Mouse (Mus musculus): ENCODE results near the gene Khsrp. TPM values are rescaled to one million over a fixed set of nuclear protein-coding genes. Genes with fewer than 3 reads are reported as not detected.

Khsrp gene
- polyA plus RNA-seq, 1 experiment, result 45.6 TPM

DNA sequence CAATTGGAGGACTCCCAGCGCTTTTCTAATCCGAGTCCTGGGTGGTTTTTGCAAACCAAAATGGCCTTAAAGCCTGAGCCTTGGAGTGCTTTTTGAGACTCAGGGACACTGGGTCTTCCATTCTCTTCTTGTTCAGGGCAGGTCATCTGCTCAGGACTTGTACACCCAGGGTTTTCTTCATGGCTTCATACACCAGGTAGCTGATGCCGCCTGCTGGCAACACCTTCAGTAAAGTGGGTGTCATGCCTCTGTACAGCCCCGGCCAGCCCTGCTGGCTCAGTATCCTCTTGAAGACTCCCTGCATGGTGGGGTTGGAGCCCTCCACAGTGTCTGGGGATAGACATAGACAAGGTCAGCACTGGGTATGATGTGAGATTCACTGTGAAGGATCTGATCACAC is 1.5 kb upstream of the Khsrp start:
- 89% methylated on average over 4 of the region's 4 CpGs for WGBS
- no peak for DNase-seq (ENCODE audit: low read depth, low spot score)

DNA sequence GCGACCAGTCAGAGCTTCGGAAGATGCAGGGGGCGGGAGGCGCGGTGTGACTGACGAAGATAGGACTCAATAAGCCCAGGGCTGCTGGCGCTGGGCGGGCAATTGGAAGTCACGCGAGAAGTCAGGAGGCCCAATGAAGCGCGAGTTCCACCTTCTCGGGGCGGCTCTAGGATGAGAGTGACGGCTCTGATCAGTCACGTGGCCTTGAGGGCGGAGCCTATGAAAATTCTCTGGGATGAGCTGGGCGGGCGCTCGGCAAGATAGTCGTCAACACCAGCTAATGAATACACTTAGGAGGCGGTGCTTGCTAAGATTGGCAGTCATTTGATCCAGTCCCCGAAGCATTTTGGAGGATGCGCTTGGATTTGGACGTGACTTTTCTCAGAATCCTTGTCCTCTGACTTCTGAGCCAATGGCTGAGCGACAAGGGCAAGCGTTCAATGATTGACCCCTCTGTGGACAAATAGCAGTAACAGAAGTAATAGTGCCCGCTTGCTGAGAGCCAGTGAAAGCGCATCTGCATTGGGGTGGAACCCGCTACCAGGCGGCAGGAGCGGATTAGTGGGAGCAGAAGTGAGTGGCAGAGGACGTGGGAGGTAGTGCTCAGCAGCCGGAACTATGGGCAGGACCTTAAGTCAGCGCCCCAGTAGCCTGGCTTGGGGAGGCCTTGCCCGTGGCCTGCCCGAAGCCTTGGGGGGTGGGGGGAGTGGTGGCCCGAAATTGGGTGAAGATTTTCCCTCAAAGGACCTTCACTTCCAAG is 519 bp upstream of the Khsrp start:
- under 1% methylated on average over 38 of the region's 38 CpGs for WGBS
- peak; percentile 100 for DNase-seq (ENCODE audit: low read depth, low spot score)

DNA sequence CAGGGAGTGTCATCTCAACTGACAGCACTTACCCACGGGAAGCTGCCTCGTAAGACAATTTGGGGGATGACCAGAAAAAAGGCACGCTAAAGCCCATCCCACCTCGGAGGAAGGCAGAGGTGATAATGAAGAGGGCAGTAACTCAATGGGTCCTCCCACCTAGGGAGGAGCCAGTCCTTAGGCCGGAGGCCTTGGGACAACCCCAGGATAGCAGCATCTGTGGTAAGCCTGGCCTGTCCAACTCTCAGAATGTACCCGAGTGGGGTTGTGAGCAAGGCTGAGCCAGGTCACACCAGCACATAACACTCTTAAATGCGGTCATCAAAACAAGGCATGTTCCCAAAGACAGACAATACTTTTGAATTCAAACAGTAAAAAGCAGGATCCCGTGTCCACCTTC is 1.6 kb downstream of the Khsrp start:
- WGBS, result 13% methylated on average over 8 of the region's 8 CpGs

DNA sequence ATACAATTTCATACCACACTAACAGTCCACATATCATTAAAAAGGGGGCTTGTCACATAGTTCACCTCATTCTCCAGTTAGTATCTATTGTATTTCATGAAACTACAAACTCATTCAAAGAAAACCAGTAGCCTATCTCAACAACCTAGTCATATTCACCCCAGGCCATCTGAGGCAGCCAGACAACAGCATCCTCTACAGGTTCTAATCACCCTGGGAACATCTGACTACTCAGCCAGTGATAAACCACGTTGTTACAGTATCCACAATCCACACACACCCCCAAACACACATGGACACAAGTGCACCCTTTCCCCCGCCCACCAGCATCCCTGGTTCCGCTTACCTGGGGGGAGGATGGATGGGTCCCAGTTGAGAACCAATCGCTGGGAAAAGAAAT is 3.9 kb downstream of the Khsrp start:
- no peak for DNase-seq (ENCODE audit: low read depth, low spot score)
- whole genome bisulfite sequencing, result 83% methylated on average over 4 of the region's 4 CpGs

More for the DNA sequence above, 1.6 kb downstream of the Khsrp start:
- no peak for DNase-seq (ENCODE audit: low read depth, low spot score)

DNA sequence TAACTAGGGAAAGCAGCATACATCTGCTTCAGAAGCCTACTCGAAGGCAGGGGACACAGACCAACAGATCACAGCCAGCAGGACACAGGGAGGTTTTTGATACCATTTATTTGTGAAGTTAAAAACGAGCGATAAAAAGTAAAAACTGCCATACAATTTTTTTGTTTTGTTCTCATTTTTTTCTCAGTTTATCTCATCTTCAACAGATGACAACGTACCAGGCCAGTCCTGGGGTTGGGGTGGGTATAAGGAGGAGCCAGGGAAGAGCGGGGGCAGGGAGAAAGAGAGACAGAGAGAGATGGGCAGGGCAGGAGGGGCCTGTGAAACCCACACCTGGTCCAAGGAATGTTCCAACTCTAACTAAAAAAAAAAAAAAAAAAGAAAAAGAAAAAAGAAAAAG is 10.4 kb downstream of the Khsrp start:
- 83% methylated on average over 5 of the region's 5 CpGs for WGBS
- no peak for DNase-seq (ENCODE audit: low read depth, low spot score)

DNA sequence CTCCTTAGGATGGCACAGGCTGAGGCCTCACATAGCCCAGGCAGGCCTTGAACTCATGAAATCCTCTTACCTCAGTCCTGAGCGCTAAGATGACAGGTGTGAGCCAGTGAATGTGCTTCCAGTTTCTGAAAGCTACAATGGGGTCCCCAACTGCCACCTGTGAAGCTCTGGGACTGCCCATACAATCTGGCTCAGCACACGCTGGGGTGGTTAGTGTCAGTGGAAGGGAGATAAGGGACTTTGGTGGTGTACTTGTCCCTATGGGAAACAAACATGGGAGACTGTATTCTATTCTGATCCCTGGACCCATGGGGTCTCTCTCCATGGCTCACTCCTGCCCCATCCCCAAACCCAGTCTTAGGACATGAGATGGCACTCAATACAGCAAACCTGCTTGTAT is 11.6 kb downstream of the Khsrp start:
- no peak for DNase-seq (ENCODE audit: low read depth, low spot score)
- 84% methylated on average over 2 of the region's 2 CpGs for whole genome bisulfite sequencing

DNA sequence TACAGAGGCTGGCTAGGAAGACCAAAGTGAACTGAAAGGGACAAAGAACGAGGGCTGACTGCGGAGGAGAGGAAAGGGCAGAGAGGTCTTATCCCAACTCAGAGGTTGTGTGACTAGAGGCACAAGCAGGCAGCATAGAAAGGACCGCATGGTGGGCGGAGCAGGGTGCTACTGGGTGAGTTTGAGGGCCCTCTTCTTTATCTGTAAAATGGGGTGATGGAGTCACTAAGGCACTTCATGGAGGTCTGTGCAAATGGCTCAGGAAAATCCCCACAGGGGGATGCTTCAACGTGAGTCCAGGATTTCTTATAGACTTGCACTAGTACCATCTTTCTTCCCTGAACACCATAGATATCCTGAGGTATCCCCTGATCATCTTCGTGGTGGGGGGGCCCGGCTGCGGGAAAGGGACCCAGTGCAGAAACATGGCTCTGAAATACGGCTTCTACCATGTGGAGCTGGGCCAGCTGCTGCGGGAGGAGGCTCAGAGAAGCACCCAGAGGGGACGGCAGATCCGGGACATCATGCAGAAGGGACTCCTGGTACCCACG is 19.0 kb downstream of the Khsrp start:
- 79% methylated on average over 13 of the region's 13 CpGs for WGBS
- no peak for DNase-seq (ENCODE audit: low read depth, low spot score)

DNA sequence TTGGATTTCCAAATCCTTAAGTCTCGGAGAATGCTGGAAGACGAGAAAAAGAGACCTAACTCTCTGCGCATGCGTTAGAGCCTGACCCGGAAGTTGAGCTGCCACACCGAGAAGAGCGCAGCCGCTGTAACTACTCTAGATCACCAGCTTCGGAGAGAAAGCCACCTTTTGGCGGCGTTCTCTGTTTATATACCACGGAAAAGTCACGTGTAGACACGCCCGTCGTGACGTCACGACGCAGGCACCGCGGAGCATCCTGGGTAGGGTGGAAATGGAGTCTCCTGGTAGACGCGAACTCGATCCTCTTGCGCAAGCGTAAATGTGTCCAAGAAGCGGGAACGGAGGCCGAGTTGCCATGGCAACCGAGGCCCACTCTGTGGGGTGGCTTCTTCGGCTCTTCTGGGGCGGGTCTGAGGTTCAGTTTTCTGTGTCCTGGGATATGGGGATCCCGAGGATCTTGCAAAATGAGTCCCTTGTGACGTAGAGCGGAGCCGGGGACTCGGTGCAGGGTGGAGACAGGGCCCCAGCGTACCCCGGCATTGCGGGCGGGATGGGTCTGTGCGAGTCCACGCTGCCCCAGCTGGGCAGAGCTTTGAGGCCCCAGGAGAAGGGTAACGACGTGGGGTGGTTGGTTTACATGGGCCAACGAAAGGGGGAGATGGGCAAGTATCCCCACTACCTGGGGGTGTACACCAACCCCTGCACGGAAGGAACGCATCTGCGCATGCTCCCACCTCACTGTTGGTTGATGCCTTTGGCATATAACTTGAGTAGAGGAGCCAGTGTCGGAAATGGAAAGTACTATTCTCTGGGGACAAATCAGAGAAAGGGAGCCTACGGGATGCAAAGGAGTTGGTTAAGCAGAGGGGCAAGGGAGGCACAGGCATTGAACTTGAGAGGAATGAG is 19.8 kb downstream of the Khsrp start, which contains the start of the genes Gtf2f1 and Gm17949:
Gene Gtf2f1 (minus strand): TSS at position 53 of the 906 bp plus-strand sequence.
Gene Gm17949 (plus strand): TSS at position 234 of the 906 bp plus-strand sequence.
- peak; percentile 87 for DNase-seq (ENCODE audit: low read depth, low spot score)
- under 1% methylated on average over 51 of the region's 51 CpGs for WGBS

DNA sequence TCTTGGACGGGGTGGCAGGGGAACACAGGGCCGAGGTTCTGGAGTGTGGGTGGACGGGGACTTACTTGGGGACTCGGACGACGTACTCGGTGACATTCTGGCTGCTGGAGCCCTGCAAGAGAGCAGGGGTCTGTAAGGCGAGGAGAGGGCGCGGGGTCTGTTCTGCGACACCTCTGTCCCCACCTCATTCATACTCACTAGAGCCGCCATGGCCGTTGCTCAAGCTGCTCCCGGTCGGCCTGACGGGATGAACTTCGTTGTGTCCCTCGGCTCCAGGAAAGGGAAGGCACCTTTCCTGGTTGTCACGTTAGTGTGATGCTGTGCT is 20.4 kb downstream of the Khsrp start:
- no peak for DNase-seq (ENCODE audit: low read depth, low spot score)
- WGBS, result under 1% methylated on average over 19 of the region's 19 CpGs

DNA sequence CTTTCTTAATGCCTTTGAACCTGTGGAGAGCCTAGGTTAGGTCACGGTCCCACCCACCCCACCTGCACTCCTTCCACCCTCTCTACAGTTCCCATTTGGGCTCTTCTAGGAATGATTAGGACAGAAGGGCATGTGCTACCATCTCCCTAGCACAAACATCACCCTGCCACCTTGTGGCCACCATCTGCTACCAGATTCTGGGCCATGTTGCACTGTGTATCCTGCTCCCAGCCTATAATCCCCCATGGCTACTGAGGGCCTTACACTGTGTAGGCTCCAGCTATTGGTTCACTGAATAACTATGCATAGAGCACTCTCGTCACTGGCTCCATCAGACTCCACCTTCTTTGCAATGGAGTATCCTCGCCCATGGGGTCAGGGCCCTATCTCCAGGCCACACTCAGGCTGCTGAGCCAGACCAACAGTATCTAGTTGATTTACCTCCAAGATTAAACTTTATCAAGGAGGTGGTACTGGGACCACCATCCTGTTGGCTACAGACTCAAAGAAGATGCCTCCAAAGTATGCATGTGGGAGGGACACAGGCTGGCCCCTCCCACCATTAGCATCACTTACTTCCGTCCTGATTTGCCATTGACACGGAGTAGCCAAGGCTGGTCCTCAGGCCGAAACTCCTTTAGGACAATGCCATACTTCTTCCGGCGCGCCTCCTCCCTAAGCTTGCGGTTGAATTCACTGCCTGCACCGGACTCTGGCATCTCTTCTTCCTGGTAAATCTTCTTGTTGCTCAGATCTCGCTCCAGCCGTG is 24.0 kb downstream of the Khsrp start:
- DNase-seq (ENCODE audit: low read depth, low spot score), result no peak
- WGBS, result 91% methylated on average over 13 of the region's 13 CpGs

DNA sequence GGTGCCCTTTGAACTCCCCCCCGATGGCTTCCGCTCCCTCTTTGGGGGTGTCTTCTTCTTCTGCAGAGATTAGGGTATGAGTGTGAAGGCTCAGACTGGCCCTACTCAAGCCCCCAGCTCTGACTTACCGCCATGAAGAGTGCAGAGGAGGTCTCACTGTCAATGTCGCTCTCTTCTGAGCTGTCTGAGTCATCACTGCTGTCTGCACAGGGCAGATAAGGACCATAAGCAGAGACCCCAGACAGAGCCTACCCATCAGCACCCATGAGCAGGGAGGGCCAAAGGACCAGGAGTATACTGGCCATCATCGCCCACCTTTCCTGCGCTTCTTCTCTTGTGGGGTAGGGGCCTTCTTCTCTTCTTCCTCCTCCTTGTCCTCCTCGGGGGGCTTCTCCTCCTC is 27.3 kb downstream of the Khsrp start:
- WGBS, result 88% methylated on average over 7 of the region's 7 CpGs
- DNase-seq (ENCODE audit: low read depth, low spot score), result no peak

DNA sequence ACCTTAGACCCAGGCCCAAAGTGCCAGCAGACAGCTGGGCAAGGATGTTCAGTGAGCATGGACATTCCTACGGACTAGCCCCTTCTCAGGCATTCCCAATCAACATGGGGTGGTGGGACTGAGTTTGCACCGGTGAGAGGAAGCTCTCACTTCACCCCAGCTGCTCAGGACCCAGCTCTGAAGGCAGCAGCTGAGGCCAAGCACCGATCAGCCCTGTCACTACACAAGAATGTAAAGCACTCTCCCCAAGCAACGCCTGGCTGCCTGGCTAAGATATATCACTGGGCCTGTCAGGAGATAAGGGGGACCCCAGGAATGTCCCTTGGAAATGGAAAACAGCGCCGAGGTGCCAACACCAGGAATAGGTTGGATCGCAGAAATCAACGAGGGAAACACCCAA is 30.1 kb downstream of the Khsrp start:
- 67% methylated on average over 8 of the region's 8 CpGs for WGBS
- DNase-seq (ENCODE audit: low read depth, low spot score), result no peak

DNA sequence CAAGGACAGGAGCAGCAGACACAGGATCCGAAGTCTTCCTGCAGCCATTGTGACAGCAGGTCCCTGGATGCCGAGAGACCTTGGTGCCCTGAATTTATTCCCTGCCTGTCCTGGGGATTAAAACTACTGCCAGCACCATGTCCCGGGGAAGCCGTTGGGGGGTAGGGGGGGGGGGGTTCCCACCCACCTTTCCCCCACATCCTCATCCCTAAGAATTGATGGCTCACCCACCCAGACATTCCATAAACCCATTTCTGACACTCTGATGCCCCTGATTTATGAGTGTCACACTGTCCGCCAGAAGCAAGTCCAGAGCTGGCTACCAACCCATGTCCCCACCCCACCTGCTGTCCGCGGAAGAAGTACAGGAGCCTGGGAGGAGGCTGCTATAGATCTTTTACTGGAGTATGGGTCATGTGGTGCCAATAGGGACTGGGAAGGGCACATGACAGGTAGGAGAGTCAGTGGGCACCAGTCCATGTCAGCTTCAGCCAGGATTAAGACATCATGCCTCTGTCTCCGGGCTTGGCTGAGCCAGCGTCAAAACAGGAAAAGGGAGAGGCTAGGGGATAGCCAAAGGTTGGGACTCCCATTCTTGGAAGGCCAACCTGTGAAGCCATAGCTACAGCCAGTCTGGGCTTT is 31.2 kb downstream of the Khsrp start, which contains the start of gene Pspn:
Gene Pspn (minus strand): TSS at position 51 of the 642 bp plus-strand sequence.
- DNase-seq (ENCODE audit: low read depth, low spot score), result no peak
- WGBS, result 67% methylated on average over 9 of the region's 9 CpGs

DNA sequence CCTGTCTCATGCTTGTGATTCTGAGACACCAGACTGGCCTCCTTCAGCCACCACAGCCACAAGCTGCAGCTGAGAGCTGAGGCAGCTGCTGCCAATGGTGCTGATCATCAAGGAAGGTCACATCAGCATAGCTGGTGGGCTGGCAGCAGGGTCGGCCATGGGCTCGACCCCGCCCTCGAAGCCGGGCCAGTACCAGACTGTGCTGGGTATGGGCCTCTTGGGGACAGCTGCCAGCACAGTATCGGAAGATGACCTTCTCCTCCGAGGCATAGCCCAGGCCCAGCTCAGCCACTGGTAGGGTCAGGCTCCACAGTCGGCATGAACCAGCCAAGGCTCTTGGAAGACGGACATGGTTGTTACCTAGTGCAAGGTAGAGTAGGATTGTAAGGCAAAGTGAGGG is 31.9 kb downstream of the Khsrp start:
- no peak for DNase-seq (ENCODE audit: low read depth, low spot score)
- 93% methylated on average over 9 of the region's 9 CpGs for WGBS

DNA sequence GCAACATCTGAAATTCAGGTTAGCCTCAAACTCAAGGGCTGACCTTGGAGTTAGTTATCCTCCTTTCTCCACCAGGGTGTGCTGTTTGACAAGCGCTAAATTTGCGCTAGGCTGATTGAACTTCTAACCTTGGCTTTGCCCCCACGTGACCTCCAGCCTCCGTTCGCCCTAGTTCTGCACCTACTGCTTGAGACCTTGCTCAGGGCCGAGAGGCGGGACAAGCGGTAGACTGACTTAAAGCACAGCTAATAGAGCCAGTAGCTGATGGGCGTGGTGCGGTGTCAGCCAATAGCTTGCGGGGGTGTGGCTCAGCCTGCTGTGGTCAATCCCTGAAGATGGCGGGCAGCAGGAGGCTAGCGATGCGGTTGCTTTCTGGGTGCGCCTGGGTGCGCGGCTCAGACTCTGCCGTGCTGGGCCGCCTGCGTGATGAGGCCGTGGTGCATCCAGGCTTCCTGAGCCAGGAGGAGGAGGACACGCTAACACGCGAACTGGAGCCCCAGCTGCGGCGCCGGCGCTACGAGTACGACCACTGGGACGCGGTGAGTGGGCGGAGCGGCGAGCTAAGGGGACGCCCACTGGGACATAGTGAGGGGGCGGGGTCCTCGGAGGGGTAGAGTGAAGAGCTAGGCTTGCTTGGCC is 34.2 kb downstream of the Khsrp start, which contains the start of gene Alkbh7:
Gene Alkbh7 (plus strand): TSS at position 311 of the 639 bp plus-strand sequence.
- under 1% methylated on average over 38 of the region's 38 CpGs for WGBS
- DNase-seq (ENCODE audit: low read depth, low spot score), result peak; percentile 93

DNA sequence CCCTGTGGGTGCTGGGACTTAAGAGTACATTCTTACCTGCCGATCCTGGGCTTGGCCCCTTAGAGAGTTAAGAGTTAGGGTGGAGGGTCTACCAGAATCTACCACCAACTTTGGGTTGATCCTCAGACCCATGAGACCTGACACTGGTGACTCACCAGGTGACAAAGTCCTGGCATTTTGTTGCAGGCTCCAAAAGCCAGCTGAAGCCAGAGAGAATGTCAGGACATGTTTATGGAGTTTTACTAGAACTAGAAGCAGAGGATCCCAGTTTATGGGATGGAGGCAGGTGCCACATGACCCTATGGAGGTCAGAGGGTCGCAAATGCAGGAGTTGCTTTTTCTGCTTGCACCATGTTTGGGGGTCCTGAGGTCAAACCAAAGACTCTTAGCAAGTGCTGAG is 34.8 kb downstream of the Khsrp start:
- no peak for DNase-seq (ENCODE audit: low read depth, low spot score)
- 53% methylated on average over 2 of the region's 2 CpGs for WGBS

DNA sequence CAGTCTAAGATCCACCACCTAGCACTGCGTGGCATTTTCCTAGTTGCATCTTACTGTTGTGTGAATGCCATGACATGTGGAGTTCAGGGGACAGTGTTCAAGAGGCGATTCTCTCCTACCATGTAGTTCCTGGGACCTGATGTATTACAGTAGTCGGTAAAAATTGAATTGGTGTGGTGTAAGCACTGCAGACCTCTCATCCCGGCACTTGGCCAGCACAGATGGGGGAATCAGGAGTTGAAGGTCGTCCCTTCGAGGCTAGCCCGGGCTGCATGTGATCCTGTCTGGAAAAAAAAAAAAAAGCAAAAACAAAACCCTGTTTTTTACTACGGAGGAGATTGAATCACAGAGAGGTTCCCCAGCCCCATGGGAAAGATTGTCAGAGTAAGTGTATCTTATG is 36.3 kb downstream of the Khsrp start:
- WGBS, result 84% methylated on average over 8 of the region's 8 CpGs
- no peak for DNase-seq (ENCODE audit: low read depth, low spot score)

DNA sequence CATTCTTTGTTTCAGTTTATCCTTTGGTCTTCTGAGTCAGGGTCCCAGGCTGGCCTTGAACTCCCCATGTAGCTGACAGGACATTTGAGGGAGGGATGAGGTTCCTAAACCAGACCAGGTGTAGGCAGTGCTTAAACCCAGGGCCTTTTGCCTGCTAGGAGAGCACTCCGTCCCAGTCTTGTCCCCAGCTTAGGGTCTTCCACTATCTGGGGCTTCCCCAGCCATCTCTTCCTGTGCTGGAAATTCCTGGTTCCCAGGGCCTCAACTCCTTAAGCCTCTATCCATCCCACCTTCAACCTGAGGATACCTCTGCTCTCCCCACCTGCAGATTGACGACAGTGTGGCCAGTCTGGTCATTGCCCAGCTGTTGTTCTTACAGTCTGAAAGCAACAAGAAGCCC is 40.4 kb downstream of the Khsrp start:
- no peak for DNase-seq (ENCODE audit: low read depth, low spot score)
- 58% methylated on average over 2 of the region's 2 CpGs for WGBS
